Mouse (Mus musculus) intestine, embryonic 14.5 days (tissue): ENCODE data around the gene Aspscr1. TPM values are rescaled to one million over a fixed set of nuclear protein-coding genes. Genes with fewer than 3 reads are reported as not detected.

Experiments
- ATAC-seq: fragments of 200-750 bp; cut with Nextera tagmentation; replicated peaks from 2 replicates; pipeline ENCODE4 v1.8.0; 2017; ENCODE audit warnings: low read depth, moderate number of reproducible peaks, moderate TSS enrichment, moderate library complexity; ENCODE audit not compliant: low FRiP score, low TSS enrichment
- DNase-seq: peaks from one replicate; pipeline ENCODE4 v3.0.0-alpha.2; 2018; ENCODE audit warnings: low spot score
- H3K27ac ChIP-seq: fragments of 300-500 bp; sonication (generic); 2 replicates; pipeline ENCODE4 v1.5.1; 2014; ENCODE audit warnings: low read depth, mild to moderate bottlenecking, control low read depth
- H3K27me3 ChIP-seq: fragments of 300-500 bp; sonication (generic); replicated peaks from 2 replicates; pipeline ENCODE4 v1.6.1; 2014; ENCODE audit warnings: low read length, control low read depth; ENCODE audit not compliant: control insufficient read depth, insufficient read depth
- H3K36me3 ChIP-seq: fragments of 300-500 bp; sonication (generic); 2 replicates; pipeline ENCODE4 v1.6.1; 2014; ENCODE audit warnings: low read length, control low read depth; ENCODE audit not compliant: control insufficient read depth, insufficient read depth
- H3K4me1 ChIP-seq: fragments of 300-500 bp; sonication (generic); replicated peaks from 2 replicates; pipeline ENCODE4 v1.6.1; 2014; ENCODE audit warnings: low read length, control low read depth, mixed read lengths; ENCODE audit not compliant: control insufficient read depth, insufficient read depth
- H3K4me2 ChIP-seq: fragments of 300-500 bp; sonication (generic); 2 replicates; pipeline ENCODE4 v1.6.1; 2014; ENCODE audit warnings: low read length
- H3K4me3 ChIP-seq: fragments of 300-500 bp; sonication (generic); 2 replicates; pipeline ENCODE4 v1.5.1; 2014; ENCODE audit warnings: low read depth, low read length, control low read depth, mixed read lengths
- H3K9ac ChIP-seq: fragments of 300-500 bp; sonication (generic); 2 replicates; pipeline ENCODE4 v1.6.1; 2014; ENCODE audit warnings: mild to moderate bottlenecking, low read length
- H3K9me3 ChIP-seq: fragments of 300-500 bp; sonication (generic); 2 replicates; pipeline ENCODE4 v1.6.1; 2016; ENCODE audit warnings: low read length, control low read depth; ENCODE audit not compliant: control insufficient read depth
- WGBS: fragments of 180-500 bp; shearing (Covaris S2); extraction: QIAGEN DNeasy Blood & Tissue Kit; methylation state at CpG from one replicate; pipeline ENCODE4 v1.1.7; 2014; 5-methylcytosine and 5-hydroxymethylcytosine counted together
- polyA plus RNA-seq: library from polyadenylated mRNA; unstranded; fragments of >200 nt; fragmentation: Nextera tagmentation; extraction: Ambion mirVana; gene quantifications from 2 replicates; pipeline ENCODE4 v1.2.1, GENCODE M21; 2014

Gene Aspscr1
- polyA plus RNA-seq, 1 experiment from 2014 or later, result 93.2 TPM

DNA sequence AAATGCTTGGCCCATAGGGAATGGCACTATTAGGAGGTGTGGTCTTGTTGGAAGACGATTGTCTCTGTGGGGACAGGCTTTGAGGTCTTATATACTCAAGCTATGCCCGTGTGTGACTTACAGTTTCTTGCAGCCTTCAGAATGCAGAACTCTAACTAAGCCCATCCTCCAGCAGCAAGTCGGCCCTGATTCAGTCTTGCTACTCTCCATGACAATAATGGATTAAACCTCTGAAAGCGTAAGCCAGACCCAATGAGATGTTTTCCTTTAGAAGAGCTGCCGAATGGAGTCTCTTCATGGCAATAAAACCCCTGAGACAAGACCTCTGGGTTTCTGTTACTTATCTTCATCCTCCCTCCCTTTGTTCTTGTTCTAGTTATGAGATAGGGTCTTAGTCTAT, 38.0 kb upstream of the Aspscr1 start:
- no peak for DNase-seq
- Histone ChIP-seq H3K4me2 (no peak overlapping the region), H3K36me3 (no peaks in the 10 kb centered on the region), H3K9me3 (no peaks in the 10 kb centered on the region), H3K27me3 (no peaks in the 10 kb centered on the region), H3K9ac (no peak overlapping the region), H3K27ac (no peak overlapping the region), H3K4me3 (no peak overlapping the region), H3K4me1 (peaks cover 15% of the 10 kb centered on the region)
- no peak for ATAC-seq
- WGBS, result 80% methylated on average over 5 of the region's 5 CpGs

DNA sequence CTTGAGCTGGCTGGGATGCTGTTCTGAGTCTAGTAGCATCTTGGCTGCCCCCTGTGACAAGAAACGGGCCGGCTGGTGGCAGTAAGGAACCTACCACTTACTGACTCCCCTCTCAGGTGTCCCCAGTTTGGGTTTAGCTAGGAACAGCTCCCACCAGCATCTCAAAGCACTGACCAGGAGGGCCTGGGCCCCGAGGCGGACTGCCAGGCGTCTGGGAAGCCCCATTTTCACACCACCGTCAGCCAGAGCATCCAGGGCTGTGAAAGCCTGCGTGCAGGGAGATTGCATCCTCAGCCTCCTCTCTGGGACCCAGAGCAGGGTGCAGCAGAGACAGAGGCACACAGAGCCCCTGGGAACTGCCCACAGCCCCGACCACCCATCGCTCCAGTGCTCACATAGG, 31.5 kb upstream of the Aspscr1 start:
- no peak for ATAC-seq
- Histone ChIP-seq H3K9ac (no peak overlapping the region), H3K27ac (no peak overlapping the region), H3K4me2 (no peak overlapping the region), H3K4me3 (no peak overlapping the region), H3K27me3 (no peaks in the 10 kb centered on the region), H3K9me3 (no peaks in the 10 kb centered on the region), H3K4me1 (peaks cover 4% of the 10 kb centered on the region), H3K36me3 (no peaks in the 10 kb centered on the region)
- 51% methylated on average over 9 of the region's 9 CpGs for WGBS
- DNase-seq, result no peak

DNA sequence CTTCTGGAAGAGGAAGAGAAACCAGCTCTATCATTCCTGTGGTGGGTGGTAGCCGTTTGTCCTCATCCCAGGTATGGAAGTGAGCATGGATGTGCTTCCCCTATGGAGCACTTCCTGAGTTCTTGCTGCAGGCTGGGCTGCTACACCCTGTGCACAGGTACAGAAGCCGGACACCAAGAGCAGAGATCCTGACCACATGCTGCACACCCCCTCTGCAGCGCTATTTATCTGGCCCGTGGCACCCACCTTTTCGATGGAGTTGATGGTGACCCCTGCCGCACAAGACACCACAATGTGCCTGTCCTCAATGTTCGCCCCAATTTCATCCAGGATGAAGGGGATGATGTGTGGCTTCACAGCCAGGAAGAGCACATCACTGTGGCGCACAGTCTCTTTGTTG, 30.9 kb upstream of the Aspscr1 start:
- DNase-seq (no peak), ATAC-seq (no peak)
- H3K27me3 ChIP-seq, result no peaks in the 10 kb centered on the region
- peaks cover 4% of the 10 kb centered on the region for H3K4me1 ChIP-seq
- H3K4me2 ChIP-seq, result no peak overlapping the region
- no peaks in the 10 kb centered on the region for H3K9me3 ChIP-seq
- H3K27ac ChIP-seq, result no peak overlapping the region
- 82% methylated on average over 8 of the region's 8 CpGs for WGBS
- no peaks in the 10 kb centered on the region for H3K36me3 ChIP-seq
- H3K9ac ChIP-seq, result no peak overlapping the region
- no peak overlapping the region for H3K4me3 ChIP-seq

DNA sequence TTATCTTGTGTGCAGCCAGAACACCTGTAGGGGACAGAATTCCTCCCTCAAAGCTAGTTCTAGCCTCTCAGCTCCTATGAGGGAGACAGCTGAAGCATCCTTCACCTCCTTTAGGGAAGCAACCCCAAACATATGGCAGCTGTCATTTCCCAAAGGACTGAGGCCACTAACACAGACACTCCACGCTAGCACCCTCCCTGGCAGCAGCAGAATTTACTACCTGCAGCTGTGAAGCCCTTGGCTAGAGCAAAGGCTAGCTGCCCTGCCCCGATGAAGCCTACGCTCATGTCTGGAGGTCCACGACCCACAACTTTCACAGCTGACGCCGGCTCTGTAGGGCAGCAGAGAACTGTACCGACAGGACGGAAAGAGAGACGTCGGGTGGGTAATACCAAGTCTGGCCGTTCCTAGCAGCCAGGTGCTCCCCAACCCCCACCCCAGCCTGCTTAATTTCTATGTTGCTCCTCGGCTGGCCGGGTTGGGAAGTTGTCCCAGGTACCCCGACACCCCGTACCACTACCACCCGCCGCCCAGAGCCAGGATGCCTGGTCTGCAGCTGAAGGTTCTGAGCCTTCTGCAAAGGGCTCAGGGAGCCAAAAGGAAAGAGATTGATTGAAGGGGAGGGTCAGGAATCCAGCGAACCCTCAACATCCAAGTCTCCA, 29.7 kb upstream of the Aspscr1 start:
- no peaks in the 10 kb centered on the region for H3K36me3 ChIP-seq
- no peak for DNase-seq
- under 1% methylated on average over 18 of the region's 18 CpGs for WGBS
- no peaks in the 10 kb centered on the region for H3K9me3 ChIP-seq
- H3K4me1 ChIP-seq, result peaks cover 7% of the 10 kb centered on the region
- H3K27ac ChIP-seq, result no peak overlapping the region
- peak overlapping the region; percentile 52 for H3K9ac ChIP-seq
- H3K4me3 ChIP-seq, result peak overlapping the region; percentile 49
- H3K27me3 ChIP-seq, result no peaks in the 10 kb centered on the region
- peak; percentile 40 for ATAC-seq
- H3K4me2 ChIP-seq, result peak overlapping the region; percentile 74

DNA sequence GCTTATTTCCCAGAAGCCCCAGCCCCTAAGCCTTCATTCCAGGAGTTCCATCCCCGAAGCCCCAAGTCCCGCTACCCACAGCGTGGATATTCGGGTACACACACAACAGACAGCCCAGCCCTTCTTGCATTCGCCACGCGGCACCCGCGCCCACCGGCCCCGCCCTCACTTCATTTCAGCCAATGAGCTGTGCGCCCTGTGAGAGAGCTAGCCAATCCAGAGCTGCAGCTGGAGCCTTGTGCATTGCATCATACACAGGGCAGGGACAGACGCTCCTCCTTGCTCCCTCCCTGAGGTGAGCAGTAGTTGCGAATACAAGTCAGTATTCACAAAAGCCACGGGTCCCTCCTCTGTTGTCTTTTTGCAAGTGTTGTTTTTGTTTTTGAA, 29.2 kb upstream of the Aspscr1 start, which contains the start of gene Pycr1:
Gene Pycr1 (minus strand): TSS at position 169 of the 387 bp plus-strand sequence.
- Histone ChIP-seq H3K4me3 (peak within 1 kb of the TSS; percentile 49), H3K4me2 (peak within 1 kb of the TSS; percentile 74), H3K4me1 (peaks cover 9% of the 10 kb centered on the region), H3K9ac (peak within 1 kb of the TSS; percentile 52), H3K9me3 (no peaks in the 10 kb centered on the region), H3K27me3 (no peaks in the 10 kb centered on the region), H3K27ac (no peak within 1 kb of the TSS), H3K36me3 (no peaks in the 10 kb centered on the region)
- ATAC-seq (peak; percentile 99), DNase-seq (peak; percentile 95)
- WGBS, result 0% methylated on average over 15 of the region's 15 CpGs

DNA sequence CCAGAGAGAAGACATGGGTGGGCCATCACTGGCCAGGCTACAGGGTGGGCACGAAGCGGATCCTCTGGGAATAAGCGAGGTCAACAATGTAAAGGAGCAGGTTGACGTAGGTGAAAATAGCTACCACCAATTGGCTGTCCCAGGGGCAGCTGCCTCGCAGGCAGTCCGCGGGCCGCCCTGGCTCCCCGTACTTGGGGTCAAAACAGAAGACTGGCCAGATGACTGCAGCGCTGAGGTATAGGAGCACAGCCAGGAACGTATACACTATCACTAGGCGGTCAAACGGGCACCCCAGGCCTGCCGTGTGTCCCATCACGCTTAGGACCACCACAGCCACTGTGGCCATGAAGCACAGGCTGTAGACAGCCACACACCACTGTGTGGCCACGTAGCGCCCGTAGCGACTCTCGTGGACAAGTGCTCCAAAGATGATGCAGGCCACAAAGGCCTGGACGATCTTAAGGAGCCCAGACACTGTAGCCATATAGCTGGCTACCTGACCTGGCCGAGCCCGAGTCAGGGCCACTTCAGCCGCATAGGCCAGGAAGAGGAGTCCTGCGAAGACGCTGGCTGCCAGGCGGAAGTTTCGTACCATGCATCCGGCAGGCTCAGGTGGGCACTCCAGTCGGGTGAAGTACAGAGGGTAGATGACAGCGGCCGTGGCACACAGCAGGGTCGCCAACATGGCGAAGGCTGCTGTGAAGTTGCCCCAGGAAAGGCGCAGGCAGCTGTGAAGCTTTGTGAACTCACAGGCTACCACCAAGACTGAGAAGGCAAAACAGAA, 25.5 kb upstream of the Aspscr1 start:
- Histone ChIP-seq H3K4me2 (no peak overlapping the region), H3K27ac (no peak overlapping the region), H3K9me3 (no peaks in the 10 kb centered on the region), H3K36me3 (no peaks in the 10 kb centered on the region), H3K4me1 (peaks cover 9% of the 10 kb centered on the region), H3K27me3 (no peaks in the 10 kb centered on the region), H3K4me3 (no peak overlapping the region), H3K9ac (no peak overlapping the region)
- WGBS, result 75% methylated on average over 35 of the region's 35 CpGs
- no peak for DNase-seq
- ATAC-seq, result no peak

GRCm38 (mm10) chr11:120648001-120648476, 24.7 kb upstream of the Aspscr1 start, which contains the start of gene Myadml2:
Gene Myadml2 (minus strand): TSS chr11:120648158.
- Histone ChIP-seq H3K9ac (no peak within 1 kb of the TSS), H3K9me3 (no peaks in the 10 kb centered on the region), H3K4me3 (no peak within 1 kb of the TSS), H3K4me1 (peaks cover 9% of the 10 kb centered on the region), H3K27ac (no peak within 1 kb of the TSS), H3K27me3 (no peaks in the 10 kb centered on the region), H3K4me2 (peak within 1 kb of the TSS; percentile 31), H3K36me3 (no peaks in the 10 kb centered on the region)
- DNase-seq, result no peak
- ATAC-seq, result no peak
- WGBS, result 3% methylated on average over 13 of the region's 13 CpGs

- Histone ChIP-seq H3K27me3 (no peaks in the 10 kb centered on the region; the same call in 1 of the 2 replicates), H3K36me3 (no peaks in the 10 kb centered on the region), H3K4me3 (no peak overlapping the region), H3K4me1 (0 out of 2 replicates have a peak, but pooled peaks cover 5% of the 10 kb centered on the region), H3K9me3 (no peaks in the 10 kb centered on the region), H3K9ac (no peak overlapping the region), H3K27ac (no peak overlapping the region), H3K4me2 (no peak overlapping the region)
- 71% methylated on average over 3 of the region's 3 CpGs for WGBS
- DNase-seq, result no peak
- no peak for ATAC-seq
Measured at GRCm38 (mm10) chr11:120651872-120652271, 20.9 kb upstream of the Aspscr1 start.
